ENCODE assay signal across 9 mouse cellular contexts in the genomic region with DNA sequence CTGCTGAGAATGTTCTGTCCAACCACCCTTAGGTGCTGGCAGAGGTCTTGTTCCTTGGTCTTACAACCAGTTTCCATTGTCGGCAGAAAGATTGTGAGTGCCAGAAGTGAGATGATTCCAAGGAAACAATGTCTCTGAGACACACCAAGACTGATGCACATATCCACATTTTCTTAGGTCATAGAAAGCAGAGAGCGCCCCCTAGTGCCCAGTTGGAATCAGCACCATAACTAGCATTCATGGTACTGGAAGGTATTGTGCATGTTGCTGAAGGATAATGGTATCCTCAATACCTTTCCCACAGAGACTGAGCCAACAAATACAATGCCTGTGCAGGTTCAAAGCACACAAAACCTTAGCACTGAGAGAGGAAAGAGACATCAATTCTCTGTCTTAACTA.
DNase-seq lines count a peak whose midpoint lies in the region; ATAC-seq and TF ChIP-seq lines count a peak whose summit lies in the region.
"Had no signal": no experiment of that assay in that cellular context is flagged by ENCODE, and none has a peak within 500 bp of the region (broad histone marks: within the 10 kb centered on the region; RNA-seq: fewer than 3 reads in every experiment).

No protein-coding gene starts in this region.

- H3K27me3 ChIP-seq in lung, postnatal 0 days (replicated peaks; ENCODE audit: insufficient read depth, low read length), result no peaks in the 10 kb centered on the region
- no peaks in the 10 kb centered on the region for H3K27me3 ChIP-seq in hindbrain, embryonic 14.5 days (ENCODE audit: control insufficient read depth, insufficient read depth, low read length)
- H3K27me3 ChIP-seq in liver, adult 2 months (ENCODE audit: control insufficient read depth, insufficient read depth, low read length), result no peaks in the 10 kb centered on the region
- H3K27me3 ChIP-seq in testis, adult 2 months (ENCODE audit: control insufficient read depth, insufficient read depth, low read length), result no peaks in the 10 kb centered on the region
- H3K27me3 ChIP-seq: limb, embryonic 12.5 days had no signal

- H3K79me2 ChIP-seq in liver, adult 2 months (ENCODE audit: control insufficient read depth, insufficient read depth, low read length), result no peaks in the 10 kb centered on the region

- H3K36me3 ChIP-seq in lung, postnatal 0 days (ENCODE audit: insufficient read depth, low read length), result no peaks in the 10 kb centered on the region
- H3K36me3 ChIP-seq in hindbrain, embryonic 14.5 days (replicated peaks; ENCODE audit: control insufficient read depth, insufficient read depth), result no peaks in the 10 kb centered on the region
- H3K36me3 ChIP-seq in liver, adult 2 months (ENCODE audit: control insufficient read depth, insufficient read depth, low read length), result no peaks in the 10 kb centered on the region
- H3K36me3 ChIP-seq in testis, adult 2 months (ENCODE audit: control insufficient read depth, insufficient read depth, low read length), result no peaks in the 10 kb centered on the region
- H3K36me3 ChIP-seq: limb, embryonic 12.5 days had no signal

- no peak overlapping the region for H3K9ac ChIP-seq in lung, postnatal 0 days (replicated peaks; ENCODE audit: low read depth)
- no peak overlapping the region for H3K9ac ChIP-seq in hindbrain, embryonic 14.5 days
- no peak overlapping the region for H3K9ac ChIP-seq in liver, adult 2 months (ENCODE audit: low read depth, low read length)
- H3K9ac ChIP-seq: limb, embryonic 12.5 days had no signal

- TF ChIP-seq POLR2A in liver, adult 2 months (IDR thresholded peaks at IDR 0.05; ENCODE audit: extremely low read depth, insufficient read depth, low read length), result no peak
- TF ChIP-seq POLR2A in testis, adult 2 months (IDR thresholded peaks at IDR 0.05; ENCODE audit: control insufficient read depth, low read depth, low read length), result no peak

- no peak for ATAC-seq in lung, postnatal 0 days
- ATAC-seq in hindbrain, embryonic 14.5 days (ENCODE audit: low FRiP score), result no peak; the same call in 1 of the 2 replicates
- no peak for ATAC-seq in inflammation-experienced regulatory T-cells, adult 6 months

- TF ChIP-seq EP300 in lung, postnatal 0 days (IDR thresholded peaks at IDR 0.05), result no peak

- WGBS in lung, postnatal 0 days, result 23% methylated on average over 2 of the region's 2 CpGs
- 15% methylated on average over 2 of the region's 2 CpGs for WGBS in hindbrain, embryonic 14.5 days
- 41% methylated on average over 2 of the region's 2 CpGs for WGBS in liver, adult 2 months

- no peak overlapping the region for H3K27ac ChIP-seq in lung, postnatal 0 days (ENCODE audit: low read length)
- no peak overlapping the region for H3K27ac ChIP-seq in hindbrain, embryonic 14.5 days
- H3K27ac ChIP-seq in liver, adult 2 months (replicated peaks; ENCODE audit: insufficient read depth, low read depth, low read length), result no peak overlapping the region
- H3K27ac ChIP-seq in testis, adult 2 months (ENCODE audit: control insufficient read depth, insufficient read depth, low read depth, low read length), result no peak overlapping the region
- H3K27ac ChIP-seq: limb, embryonic 12.5 days had no signal

- H3K4me3 ChIP-seq in lung, postnatal 0 days (ENCODE audit: low read depth, low read length), result no peak overlapping the region
- H3K4me3 ChIP-seq in hindbrain, embryonic 14.5 days (replicated peaks; ENCODE audit: low read length), result no peak overlapping the region
- H3K4me3 ChIP-seq in liver, adult 2 months (ENCODE audit: insufficient read depth, low read depth, low read length), result no peak overlapping the region
- no peak overlapping the region for H3K4me3 ChIP-seq in testis, adult 2 months (ENCODE audit: control insufficient read depth, low read depth, low read length)
- H3K4me3 ChIP-seq: limb, embryonic 12.5 days had no signal

- TF ChIP-seq CTCF in lung, postnatal 0 days (IDR thresholded peaks at IDR 0.05), result peak; percentile 29; the same call in 1 of the 2 replicates
- no peak for TF ChIP-seq CTCF in liver, adult 2 months (IDR thresholded peaks at IDR 0.05; ENCODE audit: low read depth, low read length)
- peak; percentile 8; the same call in 1 of the 2 replicates for TF ChIP-seq CTCF in testis, adult 2 months (IDR thresholded peaks at IDR 0.05; ENCODE audit: control insufficient read depth, insufficient read depth, insufficient replicate concordance, low read depth, low read length)

- H3K4me2 ChIP-seq in lung, postnatal 0 days (replicated peaks; ENCODE audit: low read depth, low read length), result no peak overlapping the region
- no peak overlapping the region for H3K4me2 ChIP-seq in hindbrain, embryonic 14.5 days (replicated peaks)
- H3K4me2 ChIP-seq: limb, embryonic 12.5 days had no signal

- H3K4me1 ChIP-seq in lung, postnatal 0 days (ENCODE audit: insufficient read depth, low read depth, low read length), result no peaks in the 10 kb centered on the region
- H3K4me1 ChIP-seq in hindbrain, embryonic 14.5 days (replicated peaks; ENCODE audit: control insufficient read depth, insufficient read depth, low read length), result no peaks in the 10 kb centered on the region
- no peaks in the 10 kb centered on the region for H3K4me1 ChIP-seq in liver, adult 2 months (ENCODE audit: control insufficient read depth, insufficient read depth, low read length)
- no peaks in the 10 kb centered on the region for H3K4me1 ChIP-seq in testis, adult 2 months (ENCODE audit: control insufficient read depth, insufficient read depth, low read length)
- H3K4me1 ChIP-seq: limb, embryonic 12.5 days had no signal

- no peaks in the 10 kb centered on the region for H3K9me3 ChIP-seq in lung, postnatal 0 days (ENCODE audit: low read length)
- no peaks in the 10 kb centered on the region for H3K9me3 ChIP-seq in hindbrain, embryonic 14.5 days (ENCODE audit: control insufficient read depth, low read length)
- H3K9me3 ChIP-seq: limb, embryonic 12.5 days had no signal

- DNase-seq in lung, postnatal 0 days (ENCODE audit: low spot score), result no peak
- no peak for DNase-seq in lung, postnatal 4 days
- peak; percentile 42 to 43 for DNase-seq in adrenal gland, adult 18-20 months (ENCODE audit: low spot score in 2 of 2)
- peak; percentile 40 for DNase-seq in embryo, embryonic 11.5 days (ENCODE audit: low read depth, low spot score)
- DNase-seq in hindbrain, embryonic 14.5 days (ENCODE audit: low spot score), result peak; percentile 71
- DNase-seq in liver, adult 2 months (ENCODE audit: extremely low read depth, low read depth, low spot score), result peak; percentile 2

Comparison
In these comparisons a context has a peak if more than half of its experiments do, and no peak if none do; other contexts are left out.
1. DNase-seq: peak in adrenal gland, adult 18-20 months (2 of 2), embryo, embryonic 11.5 days (single experiment), hindbrain, embryonic 14.5 days (single experiment) and liver, adult 2 months (single experiment); none in lung, postnatal 0 days (single experiment) and lung, postnatal 4 days (0 of 2).